Mouse (Mus musculus) CH12.LX (cell line): ENCODE data around the gene Fgfr2. TPM values are rescaled to one million over a fixed set of nuclear protein-coding genes. Genes with fewer than 3 reads are reported as not detected.
A peak's percentile ranks its signal among the peaks of the same experiment; 100 is the strongest.

Source experiments
- DNase-seq: peaks from one replicate; pipeline ENCODE4 v3.0.0-alpha.2; 2013; ENCODE audit errors: extremely low read depth
- H3K27ac ChIP-seq: 2 replicates; pipeline ENCODE4 v1.5.1; 2012; ENCODE audit warnings: low read depth, mild to moderate bottlenecking, control low read depth, moderate library complexity; ENCODE audit not compliant: insufficient read depth
- H3K27me3 ChIP-seq: replicated peaks from 2 replicates; pipeline ENCODE3; 2012; ENCODE audit warnings: inconsistent platforms
- H3K36me3 ChIP-seq, 2 experiments: replicated peaks in 1 of 2; 2 replicates each; pipeline versions ENCODE3 to v1.6.1; 2012; ENCODE audit warnings: inconsistent platforms in 1 of 2, low read length in 1 of 2, mild to moderate bottlenecking in 1 of 2, mixed read lengths in 1 of 2, moderate library complexity in 1 of 2; ENCODE audit not compliant: control insufficient read depth in 1 of 2, insufficient read depth in 1 of 2
- H3K4me1 ChIP-seq, 2 experiments: 2 replicates each; pipeline ENCODE4 v1.6.1; 2012; ENCODE audit warnings: inconsistent platforms in 1 of 2, moderate library complexity in 1 of 2; ENCODE audit not compliant: insufficient read depth in 2 of 2, control insufficient read depth in 1 of 2
- H3K4me2 ChIP-seq: 2 replicates; pipeline ENCODE4 v1.6.1; 2012; ENCODE audit warnings: low read depth, mild to moderate bottlenecking, control low read depth; ENCODE audit not compliant: poor library complexity, insufficient read depth, severe bottlenecking
- H3K4me3 ChIP-seq, 3 experiments: fragments of 150-350 bp in 1 of 3; sonication (generic) in 1 of 3; replicated peaks in 1 of 3; 2 replicates each; pipeline versions ENCODE3 to v1.5.1; 2011 to 2012; ENCODE audit warnings: low read depth in 2 of 3, low read length in 2 of 3, mild to moderate bottlenecking in 2 of 3, moderate library complexity in 2 of 3, control low read depth in 1 of 3, improper control_type of control experiment in 1 of 3, inconsistent platforms in 1 of 3, mixed read lengths in 1 of 3; ENCODE audit not compliant: poor library complexity in 1 of 3
- H3K79me2 ChIP-seq: replicated peaks from 2 replicates; pipeline ENCODE4 v1.6.1; 2012; ENCODE audit warnings: mild to moderate bottlenecking, moderate library complexity; ENCODE audit not compliant: control insufficient read depth, poor library complexity, insufficient read depth, severe bottlenecking; ENCODE audit errors: extremely low read depth
- H3K9ac ChIP-seq: 2 replicates; pipeline ENCODE4 v1.6.1; 2012; ENCODE audit warnings: low read depth, mild to moderate bottlenecking, control low read depth, moderate library complexity; ENCODE audit not compliant: insufficient read depth
- H3K9me3 ChIP-seq: replicated peaks from 2 replicates; pipeline ENCODE3; 2012; ENCODE audit warnings: low read length, inconsistent platforms, mixed read lengths
- CHD2 ChIP-seq: IDR thresholded peaks from 2 replicates; pipeline ENCODE4 v1.6.1; 2011; ENCODE audit warnings: low read length, improper control_type of control experiment
- CTCF ChIP-seq, 2 experiments: IDR thresholded peaks in 1 of 2; conservative IDR thresholded peaks in 1 of 2; 2 replicates each; pipeline ENCODE4 v1.5.1; 2011 to 2012; ENCODE audit warnings: low read depth in 2 of 2, low read length in 2 of 2, improper control_type of control experiment in 1 of 2, inconsistent platforms in 1 of 2, mild to moderate bottlenecking in 1 of 2, moderate library complexity in 1 of 2
- E2F4 ChIP-seq: IDR thresholded peaks from 2 replicates; pipeline ENCODE4 v1.6.1; 2011; ENCODE audit warnings: low read depth, low read length, improper control_type of control experiment; ENCODE audit not compliant: insufficient replicate concordance
- ETS1 ChIP-seq: conservative IDR thresholded peaks from 2 replicates; pipeline ENCODE4 v1.6.1; 2012; ENCODE audit warnings: low read depth, mild to moderate bottlenecking, inconsistent platforms, low read length, improper control_type of control experiment, moderate library complexity
- MEF2A ChIP-seq: IDR thresholded peaks from 2 replicates; pipeline ENCODE4 v1.6.1; 2014; ENCODE audit warnings: low read depth, mild to moderate bottlenecking, inconsistent platforms, low read length, improper control_type of control experiment, borderline replicate concordance
- MXI1 ChIP-seq: IDR thresholded peaks from 2 replicates; pipeline ENCODE4 v1.6.1; 2011; ENCODE audit warnings: mild to moderate bottlenecking, low read depth, low read length, improper control_type of control experiment
- NELFE ChIP-seq: IDR thresholded peaks from 2 replicates; pipeline ENCODE4 v1.6.1; 2011; ENCODE audit warnings: low read depth, low read length, improper control_type of control experiment
- NRF1 ChIP-seq: IDR thresholded peaks from 2 replicates; pipeline ENCODE4 v1.6.1; 2014; ENCODE audit warnings: low read depth, mild to moderate bottlenecking, inconsistent platforms, low read length, improper control_type of control experiment, moderate library complexity
- PAX5 ChIP-seq: IDR thresholded peaks from 2 replicates; pipeline ENCODE4 v1.6.1; 2012; ENCODE audit warnings: low read length, inconsistent platforms, mixed read lengths
- POLR2A ChIP-seq: IDR thresholded peaks from 2 replicates; pipeline ENCODE4 v1.6.1; 2011; ENCODE audit warnings: low read depth, mild to moderate bottlenecking, improper control_type of control experiment, low read length
- POLR2AphosphoS2 ChIP-seq: IDR thresholded peaks from 2 replicates; pipeline ENCODE4 v1.6.1; 2011; ENCODE audit warnings: low read depth, low read length, improper control_type of control experiment
- RAD21 ChIP-seq: IDR thresholded peaks from 2 replicates; pipeline ENCODE4 v1.6.1; 2011; ENCODE audit warnings: low read depth, mild to moderate bottlenecking, low read length, improper control_type of control experiment, moderate library complexity
- RCOR1 ChIP-seq: conservative IDR thresholded peaks from 2 replicates; pipeline ENCODE4 v1.6.1; 2012; ENCODE audit warnings: low read depth, mild to moderate bottlenecking, inconsistent platforms, low read length, improper control_type of control experiment
- SIN3A ChIP-seq: IDR thresholded peaks from 2 replicates; pipeline ENCODE4 v1.6.1; 2012; ENCODE audit warnings: low read length, improper control_type of control experiment, inconsistent platforms
- TBP ChIP-seq: conservative IDR thresholded peaks from 2 replicates; pipeline ENCODE4 v1.6.1; 2011; ENCODE audit warnings: low read depth, low read length, improper control_type of control experiment
- TCF12 ChIP-seq: IDR thresholded peaks from 2 replicates; pipeline ENCODE4 v1.6.1; 2014; ENCODE audit warnings: low read depth, mild to moderate bottlenecking, inconsistent platforms, low read length, improper control_type of control experiment
- UBTF ChIP-seq: IDR thresholded peaks from 2 replicates; pipeline ENCODE4 v1.6.1; 2012; ENCODE audit warnings: low read depth, mild to moderate bottlenecking, inconsistent platforms, low read length, improper control_type of control experiment, moderate library complexity
- ZNF384 ChIP-seq: IDR thresholded peaks from 2 replicates; pipeline ENCODE4 v1.6.1; 2012; ENCODE audit warnings: low read depth, low read length, improper control_type of control experiment, inconsistent platforms
- dilution Hi-C: fragments of 300-500 bp; cut with MboI; formaldehyde crosslinking; loops from 2 replicates; pipeline ENCODE4 v1.14.3; 2020; ENCODE audit warnings: low sequenced_read_pairs; ENCODE audit not compliant: extremely low pct_unique_long_range_greater_than_20kb, extremely low pct_ligation_motif_present
- in situ Hi-C: fragments of 300-500 bp; cut with MboI; formaldehyde crosslinking; loops from 3 replicates; pipeline ENCODE4 v1.14.3; 2019; ENCODE audit warnings: low sequenced_read_pairs, low pct_ligation_motif_present, low pct_unique_long_range_greater_than_20kb, mixed read lengths
- polyA plus RNA-seq: library from polyadenylated mRNA; unstranded; fragments of >175 nt; gene quantifications from 2 replicates; pipeline ENCODE4 v1.2.1, GENCODE M21; 2012; ENCODE audit warnings: low read depth; ENCODE audit not compliant: insufficient read length
- total RNA-seq, 2 experiments: library from RNA; depleted of rRNA; stranded (reverse); fragments of 300-350 nt in 1 of 2; fragments of >200 nt in 1 of 2; gene quantifications; 2 replicates each; pipeline ENCODE4 v1.2.3; 2012 to 2014

The Fgfr2 gene
- total and polyA plus RNA-seq, 3 experiments, result not detected

DNA sequence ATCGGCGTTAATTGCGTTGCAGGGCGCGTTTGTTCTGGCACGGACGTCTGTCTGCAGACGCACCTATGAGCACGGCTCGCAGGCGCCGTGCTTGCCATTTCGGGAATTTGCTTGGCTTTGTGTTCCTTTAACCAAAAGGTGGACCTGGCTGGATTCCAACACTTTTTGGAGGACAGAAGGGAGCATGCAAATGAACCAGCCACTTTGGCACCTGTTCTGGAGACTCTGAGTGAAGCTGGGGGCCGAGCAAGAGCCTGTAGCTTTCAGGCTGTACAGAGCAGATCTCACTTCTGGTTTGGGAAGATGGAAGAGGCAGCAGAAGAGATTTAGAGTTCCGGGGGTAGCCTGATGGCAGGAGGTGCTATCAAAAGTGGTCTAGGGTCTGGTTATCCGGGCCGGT is 1494.8 kb downstream of the Fgfr2 start:
- dilution Hi-C loops, result no loop called here
- Histone ChIP-seq H3K4me3 (no peak overlapping the region), H3K27ac (no peak overlapping the region), H3K79me2 (no peaks in the 10 kb centered on the region)
- no peak for TF ChIP-seq ETS1
- no peak for TF ChIP-seq E2F4
- TF ChIP-seq POLR2AphosphoS2, result no peak
- TF ChIP-seq, all 38 proteins: peak for 0
- peaks cover 85% of the 10 kb centered on the region for H3K27me3 ChIP-seq
- no peaks in the 10 kb centered on the region for H3K9me3 ChIP-seq
- no peaks in the 10 kb centered on the region for H3K4me1 ChIP-seq
- H3K9ac ChIP-seq, result no peak overlapping the region
- DNase-seq, result no peak
- no peaks in the 10 kb centered on the region for H3K36me3 ChIP-seq
- in situ Hi-C loops, result no loop called here
- no peak overlapping the region for H3K4me2 ChIP-seq

DNA sequence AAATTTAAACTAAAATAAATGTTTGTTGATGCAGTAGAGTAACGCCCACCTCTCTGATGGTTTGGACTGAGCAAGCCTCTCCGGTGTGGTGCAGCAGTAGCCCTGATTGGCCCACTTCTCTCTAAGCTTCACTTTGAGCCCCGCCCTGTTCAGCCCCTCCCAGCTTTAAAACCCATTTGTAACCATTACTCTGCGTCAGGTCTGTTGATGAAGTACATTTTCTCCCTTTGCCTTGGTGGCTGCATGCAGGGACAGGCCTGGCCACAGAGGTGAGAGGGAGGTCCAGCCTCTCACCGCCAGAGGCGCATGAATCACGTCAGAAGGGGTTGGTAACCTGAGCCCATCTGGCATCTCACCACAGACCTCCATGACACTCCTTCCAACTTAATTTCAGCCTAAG is 1513.5 kb downstream of the Fgfr2 start:
- no peak overlapping the region for H3K9ac ChIP-seq
- no peak overlapping the region for H3K4me3 ChIP-seq
- H3K4me1 ChIP-seq, result no peaks in the 10 kb centered on the region
- no peaks in the 10 kb centered on the region for H3K36me3 ChIP-seq
- H3K4me2 ChIP-seq, result no peak overlapping the region
- H3K27me3 ChIP-seq, result peaks cover 73% of the 10 kb centered on the region
- dilution Hi-C loops, result no loop called here
- TF ChIP-seq CTCF (conservative IDR thresholded peaks at IDR 0.05 in 1 of 2, IDR thresholded peaks at IDR 0.05 in 1 of 2; ENCODE audit: low read depth in 2 of 2, low read length in 2 of 2), result peak in 1 of 2 experiments; percentile 24; a peak in 2 of 4 replicates
- no peak for TF ChIP-seq SIN3A
- TF ChIP-seq, all 38 proteins: peak for 1
- DNase-seq, result no peak
- Histone ChIP-seq H3K27ac (no peak overlapping the region), H3K79me2 (no peaks in the 10 kb centered on the region), H3K9me3 (no peaks in the 10 kb centered on the region)
- in situ Hi-C loops, result no loop called here

DNA sequence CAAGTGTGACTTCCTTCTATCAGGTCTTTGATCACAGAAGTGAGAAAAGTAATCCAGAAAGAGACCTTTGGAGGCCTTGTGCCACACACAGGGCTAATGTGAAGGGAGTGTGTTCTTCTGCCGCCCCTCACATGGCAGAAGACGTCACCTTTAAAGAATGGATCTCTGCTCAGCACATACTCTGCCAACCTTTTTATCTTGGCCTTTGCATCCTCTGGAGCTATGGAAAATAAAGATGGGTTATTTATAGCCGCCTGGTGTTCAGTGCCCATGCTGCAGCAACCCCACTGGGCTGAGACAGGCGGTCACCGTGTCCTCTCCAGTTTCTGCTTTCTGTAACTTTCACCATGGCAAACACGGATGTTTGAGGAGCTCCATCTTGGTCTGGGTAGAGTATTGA is 1515.1 kb downstream of the Fgfr2 start:
- H3K4me3 ChIP-seq, result no peak overlapping the region
- H3K27me3 ChIP-seq, result peaks cover 78% of the 10 kb centered on the region
- H3K9ac ChIP-seq, result no peak overlapping the region
- TF ChIP-seq TBP (no peak), SIN3A (no peak), NELFE (no peak), MXI1 (no peak), CHD2 (no peak), RCOR1 (no peak), NRF1 (no peak), POLR2A (no peak), RAD21 (no peak), ZNF384 (no peak), CTCF (conservative IDR thresholded peaks at IDR 0.05 in 1 of 2, IDR thresholded peaks at IDR 0.05 in 1 of 2; ENCODE audit: low read depth in 2 of 2, low read length in 2 of 2) (no peak), UBTF (no peak), E2F4 (no peak), MEF2A (no peak), PAX5 (no peak), TCF12 (no peak)
- in situ Hi-C loops, result no loop called here
- DNase-seq, result no peak
- H3K27ac ChIP-seq, result no peak overlapping the region
- no peaks in the 10 kb centered on the region for H3K9me3 ChIP-seq
- H3K79me2 ChIP-seq, result no peaks in the 10 kb centered on the region
- dilution Hi-C loops, result no loop called here
- H3K4me2 ChIP-seq, result no peak overlapping the region
- no peaks in the 10 kb centered on the region for H3K36me3 ChIP-seq
- no peaks in the 10 kb centered on the region for H3K4me1 ChIP-seq
